Mouse (Mus musculus) hindbrain, embryonic 14.5 days (tissue): ENCODE data around the gene Nek8. TPM values are rescaled to one million over a fixed set of nuclear protein-coding genes. Genes with fewer than 3 reads are reported as not detected.

Experiments
- ATAC-seq: fragments of 200-750 bp; cut with Nextera tagmentation; 2 replicates; pipeline ENCODE4 v1.8.0; 2017; ENCODE audit warnings: moderate number of reproducible peaks, mild to moderate bottlenecking, moderate TSS enrichment, moderate library complexity; ENCODE audit not compliant: low FRiP score
- DNase-seq: peaks from one replicate; pipeline ENCODE4 v3.0.0-alpha.2; 2015; ENCODE audit warnings: low spot score
- H3K27ac ChIP-seq: fragments of 300-500 bp; sonication (generic); 2 replicates; pipeline ENCODE4 v1.5.1; 2014; ENCODE audit warnings: mild to moderate bottlenecking, moderate library complexity
- H3K27me3 ChIP-seq: fragments of 300-500 bp; sonication (generic); 2 replicates; pipeline ENCODE4 v1.6.1; 2014; ENCODE audit warnings: mild to moderate bottlenecking, low read length, mixed read lengths; ENCODE audit not compliant: control insufficient read depth, insufficient read depth
- H3K36me3 ChIP-seq: fragments of 300-500 bp; sonication (generic); replicated peaks from 2 replicates; pipeline ENCODE4 v1.6.1; 2014; ENCODE audit not compliant: control insufficient read depth, insufficient read depth
- H3K4me1 ChIP-seq: fragments of 300-500 bp; sonication (generic); replicated peaks from 2 replicates; pipeline ENCODE4 v1.6.1; 2014; ENCODE audit warnings: antibody characterized with exemption, low read length, mixed read lengths; ENCODE audit not compliant: control insufficient read depth, insufficient read depth
- H3K4me2 ChIP-seq: fragments of 300-500 bp; sonication (generic); replicated peaks from 2 replicates; pipeline ENCODE4 v1.6.1; 2014; ENCODE audit warnings: mild to moderate bottlenecking, moderate library complexity
- H3K4me3 ChIP-seq: fragments of 300-500 bp; sonication (generic); replicated peaks from 2 replicates; pipeline ENCODE4 v1.5.1; 2014; ENCODE audit warnings: mild to moderate bottlenecking, low read length
- H3K9ac ChIP-seq: fragments of 300-500 bp; sonication (generic); 2 replicates; pipeline ENCODE4 v1.6.1; 2014
- H3K9me3 ChIP-seq: fragments of 300-500 bp; sonication (generic); 2 replicates; pipeline ENCODE4 v1.6.1; 2016; ENCODE audit warnings: low read length; ENCODE audit not compliant: control insufficient read depth
- WGBS: fragments of 180-500 bp; shearing (Covaris S2); extraction: QIAGEN DNeasy Blood & Tissue Kit; methylation state at CpG from one replicate; pipeline ENCODE4 v1.1.7; 2014; 5-methylcytosine and 5-hydroxymethylcytosine counted together
- polyA plus RNA-seq: library from polyadenylated mRNA; unstranded; fragments of >200 nt; fragmentation: Nextera tagmentation; extraction: Ambion mirVana; gene quantifications from 2 replicates; pipeline ENCODE4 v1.2.1, GENCODE M21; 2014

Gene Nek8
- polyA plus RNA-seq, 1 experiment from 2014 or later, result 6.0 TPM

DNA sequence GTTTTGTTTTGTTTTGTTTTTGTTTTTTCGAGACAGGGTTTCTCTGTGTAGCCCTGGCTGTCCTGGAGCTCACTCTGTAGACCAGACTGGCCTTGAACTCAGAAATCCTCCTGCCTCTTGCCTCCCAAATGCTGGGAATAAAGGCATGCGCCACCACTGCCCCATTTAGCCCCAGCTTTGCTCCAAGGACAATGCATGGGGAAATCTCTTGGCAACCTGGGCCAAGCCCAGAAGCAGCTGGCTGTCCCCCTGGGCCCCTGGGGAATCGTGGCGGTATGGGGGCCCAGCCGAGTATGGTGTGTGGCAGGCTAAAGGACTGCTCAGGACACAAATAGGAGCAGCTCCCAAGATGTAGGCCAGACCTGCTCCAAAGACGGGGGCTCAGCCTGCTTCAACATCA lies 27.8 kb upstream of the Nek8 start:
- Histone ChIP-seq H3K9ac (no peak overlapping the region), H3K4me1 (no peaks in the 10 kb centered on the region), H3K4me3 (no peak overlapping the region), H3K9me3 (no peaks in the 10 kb centered on the region), H3K36me3 (peaks cover 57% of the 10 kb centered on the region), H3K4me2 (no peak overlapping the region), H3K27me3 (no peaks in the 10 kb centered on the region), H3K27ac (no peak overlapping the region)
- no peak for DNase-seq
- 68% methylated on average over 6 of the region's 6 CpGs for WGBS
- no peak for ATAC-seq

DNA sequence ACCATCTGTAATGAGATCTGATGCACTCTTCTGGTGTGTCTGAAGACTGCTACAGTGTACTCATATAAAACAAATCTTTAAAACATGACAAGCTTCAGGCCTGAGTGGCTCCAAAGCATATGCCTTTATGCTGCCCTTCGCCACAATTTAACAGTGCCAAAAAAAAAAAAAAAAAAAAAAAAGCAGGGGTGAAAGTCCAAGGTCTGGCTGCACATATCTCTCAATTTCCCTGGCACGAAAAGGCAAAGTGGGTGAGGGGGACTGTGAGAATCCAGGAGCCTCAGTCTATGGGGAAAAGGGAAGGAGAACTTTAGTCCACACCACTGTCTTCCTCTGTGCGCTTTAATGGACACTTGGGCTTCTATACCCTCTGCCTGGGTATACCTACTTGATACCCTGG lies 25.9 kb upstream of the Nek8 start:
- no peak overlapping the region for H3K4me2 ChIP-seq
- H3K27me3 ChIP-seq, result no peaks in the 10 kb centered on the region
- ATAC-seq, result no peak
- H3K36me3 ChIP-seq, result peaks cover 38% of the 10 kb centered on the region
- no peak overlapping the region for H3K9ac ChIP-seq
- H3K9me3 ChIP-seq, result no peaks in the 10 kb centered on the region
- H3K4me3 ChIP-seq, result no peak overlapping the region
- 92% methylated on average over 3 of the region's 3 CpGs for WGBS
- no peak for DNase-seq
- H3K27ac ChIP-seq, result no peak overlapping the region
- H3K4me1 ChIP-seq, result no peaks in the 10 kb centered on the region

DNA sequence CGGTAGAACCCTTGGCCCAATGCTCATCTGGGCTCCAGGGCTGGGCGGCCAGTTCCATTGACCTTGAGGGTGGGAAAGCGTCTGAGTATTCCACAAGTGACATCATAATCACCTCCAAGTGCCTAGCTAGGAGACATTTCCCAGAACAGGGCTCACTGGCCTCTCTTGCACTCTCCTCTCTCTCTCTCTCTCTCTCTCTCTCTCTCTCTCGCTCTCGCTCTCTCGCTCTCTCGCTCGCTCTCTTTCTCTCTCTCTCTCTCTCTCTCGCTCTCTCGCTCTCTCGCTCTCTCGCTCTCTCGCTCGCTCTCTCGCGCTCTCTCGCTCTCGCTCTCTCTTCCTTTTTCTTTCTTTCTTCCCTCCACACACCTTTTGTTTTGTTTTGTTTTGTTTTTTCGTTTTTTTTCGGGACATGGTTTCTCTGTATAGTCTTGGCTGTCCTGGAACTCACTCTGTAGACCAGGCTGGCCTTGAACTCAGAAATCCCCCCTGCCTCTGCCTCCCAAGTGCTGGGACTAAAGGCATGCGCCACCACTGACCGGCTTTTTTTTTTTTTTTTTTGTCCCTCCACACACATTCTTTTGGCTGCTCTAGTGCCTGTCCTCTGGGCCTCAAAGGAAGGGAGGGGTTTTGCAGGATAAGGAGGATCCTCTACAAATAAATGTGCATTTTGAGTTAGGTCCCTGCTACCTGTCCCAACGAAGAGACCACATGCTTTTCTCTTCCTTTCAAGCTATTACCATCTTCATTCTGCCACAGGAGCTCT lies 18.8 kb upstream of the Nek8 start:
- peak overlapping the region; percentile 43 for H3K4me2 ChIP-seq
- peaks cover 2% of the 10 kb centered on the region; the same call in 1 of the 2 replicates for H3K4me1 ChIP-seq
- 65% methylated on average over 23 of the region's 23 CpGs for WGBS
- no peak for DNase-seq
- peak overlapping the region; percentile 18 for H3K4me3 ChIP-seq
- no peak overlapping the region for H3K9ac ChIP-seq
- ATAC-seq, result no peak
- no peaks in the 10 kb centered on the region for H3K27me3 ChIP-seq
- no peak overlapping the region for H3K27ac ChIP-seq
- no peaks in the 10 kb centered on the region for H3K9me3 ChIP-seq
- peaks cover 34% of the 10 kb centered on the region for H3K36me3 ChIP-seq

DNA sequence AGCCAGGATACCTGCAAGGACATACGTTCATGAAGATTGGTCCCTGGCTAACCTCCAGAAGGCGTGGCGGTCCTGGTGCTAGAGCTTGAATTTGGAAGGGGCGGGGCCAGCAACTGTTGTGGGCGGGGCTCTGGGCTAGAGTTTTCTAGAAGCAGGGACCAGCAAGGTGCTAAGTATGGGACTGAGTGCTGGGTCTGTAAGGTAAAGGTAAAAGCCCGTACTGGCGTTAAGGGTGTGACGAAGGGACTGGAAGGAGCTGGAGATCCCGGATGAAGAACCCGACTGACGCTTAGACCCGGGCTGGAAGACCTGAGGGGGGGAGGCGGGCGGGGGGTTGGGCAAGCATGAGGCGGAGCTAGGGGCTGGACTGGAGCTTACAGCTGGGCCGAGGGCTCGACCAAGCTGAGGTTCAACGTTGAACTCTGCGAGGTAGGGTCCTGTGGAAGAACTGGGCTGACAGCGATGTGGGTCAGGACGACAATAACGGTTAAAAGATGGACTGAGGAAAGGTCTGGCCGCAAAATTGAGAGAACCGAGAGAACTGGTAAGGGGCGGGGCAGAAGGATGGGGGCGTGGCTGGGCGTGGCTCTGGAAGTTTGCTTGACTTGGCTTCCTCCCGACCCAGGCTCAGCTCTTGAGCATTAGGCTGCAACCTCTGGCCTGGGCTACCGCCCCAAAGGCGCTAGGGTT lies 18.1 kb upstream of the Nek8 start:
- Histone ChIP-seq H3K4me3 (peak overlapping the region; percentile 18), H3K4me2 (peak overlapping the region; percentile 43), H3K4me1 (peaks cover 10% of the 10 kb centered on the region), H3K9ac (no peak overlapping the region), H3K27ac (no peak overlapping the region), H3K36me3 (peaks cover 36% of the 10 kb centered on the region), H3K9me3 (no peaks in the 10 kb centered on the region), H3K27me3 (no peaks in the 10 kb centered on the region)
- 4% methylated on average over 30 of the region's 30 CpGs for WGBS
- DNase-seq (no peak), ATAC-seq (peak; percentile 45; the same call in 1 of the 2 replicates)

DNA sequence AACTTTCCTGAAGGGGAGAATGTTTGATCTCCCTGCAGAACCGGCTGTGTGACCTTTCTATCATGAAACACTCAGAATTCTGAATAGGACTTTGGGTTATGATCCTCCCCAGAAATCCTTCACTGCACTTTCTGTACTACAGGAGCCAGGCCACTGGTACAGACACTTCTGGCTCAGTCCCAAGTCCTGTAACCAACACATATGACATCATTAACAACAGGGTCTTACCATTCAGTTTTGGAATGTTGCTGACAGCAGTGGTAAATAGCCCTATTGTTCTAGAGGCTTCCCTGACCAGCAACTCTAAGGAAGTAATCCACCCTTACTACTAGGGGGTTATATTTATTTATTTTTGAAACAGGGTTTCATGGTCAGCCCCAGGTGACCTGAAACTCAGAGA lies 16.6 kb upstream of the Nek8 start, which contains the start of gene Proca1:
Gene Proca1, plus strand, starts transcription at position 280 of the 400 bp plus-strand sequence.
- H3K27me3 ChIP-seq, result no peaks in the 10 kb centered on the region
- ATAC-seq (no peak), DNase-seq (no peak)
- H3K4me3 ChIP-seq, result no peak within 1 kb of the TSS; the same call in 1 of the 2 replicates
- H3K4me2 ChIP-seq, result peak within 1 kb of the TSS; percentile 43
- WGBS, result 91% methylated on average over 1 of the region's 1 CpGs
- H3K4me1 ChIP-seq, result peaks cover 10% of the 10 kb centered on the region
- H3K36me3 ChIP-seq, result peaks cover 36% of the 10 kb centered on the region
- H3K9me3 ChIP-seq, result no peaks in the 10 kb centered on the region
- no peak within 1 kb of the TSS for H3K9ac ChIP-seq
- H3K27ac ChIP-seq, result no peak within 1 kb of the TSS

DNA sequence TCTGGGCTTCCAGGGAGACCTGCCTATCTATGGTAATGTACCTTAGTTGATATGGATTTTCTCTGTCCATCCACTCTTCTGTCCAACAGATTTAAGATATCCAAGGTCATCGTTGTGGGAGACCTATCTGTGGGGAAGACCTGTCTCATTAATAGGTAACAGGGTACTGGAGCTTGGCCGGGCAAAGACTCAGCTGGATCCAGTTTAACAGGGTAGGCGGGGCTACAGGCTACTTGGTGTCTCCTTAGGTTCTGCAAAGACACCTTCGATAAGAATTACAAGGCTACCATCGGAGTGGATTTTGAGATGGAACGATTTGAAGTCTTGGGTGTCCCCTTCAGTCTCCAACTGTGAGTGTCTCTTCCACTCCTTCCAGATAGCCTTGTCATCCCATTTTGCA lies 13.6 kb upstream of the Nek8 start:
- peak overlapping the region; percentile 73; the same call in 1 of the 2 replicates for H3K4me3 ChIP-seq
- WGBS, result 74% methylated on average over 6 of the region's 6 CpGs
- H3K9ac ChIP-seq, result peak overlapping the region; percentile 83; the same call in 1 of the 2 replicates
- no peaks in the 10 kb centered on the region for H3K27me3 ChIP-seq
- DNase-seq, result no peak
- H3K4me2 ChIP-seq, result peak overlapping the region; percentile 60
- no peak for ATAC-seq
- no peaks in the 10 kb centered on the region for H3K9me3 ChIP-seq
- H3K36me3 ChIP-seq, result peaks cover 36% of the 10 kb centered on the region
- H3K27ac ChIP-seq, result peak overlapping the region; percentile 91
- H3K4me1 ChIP-seq, result peaks cover 10% of the 10 kb centered on the region

DNA sequence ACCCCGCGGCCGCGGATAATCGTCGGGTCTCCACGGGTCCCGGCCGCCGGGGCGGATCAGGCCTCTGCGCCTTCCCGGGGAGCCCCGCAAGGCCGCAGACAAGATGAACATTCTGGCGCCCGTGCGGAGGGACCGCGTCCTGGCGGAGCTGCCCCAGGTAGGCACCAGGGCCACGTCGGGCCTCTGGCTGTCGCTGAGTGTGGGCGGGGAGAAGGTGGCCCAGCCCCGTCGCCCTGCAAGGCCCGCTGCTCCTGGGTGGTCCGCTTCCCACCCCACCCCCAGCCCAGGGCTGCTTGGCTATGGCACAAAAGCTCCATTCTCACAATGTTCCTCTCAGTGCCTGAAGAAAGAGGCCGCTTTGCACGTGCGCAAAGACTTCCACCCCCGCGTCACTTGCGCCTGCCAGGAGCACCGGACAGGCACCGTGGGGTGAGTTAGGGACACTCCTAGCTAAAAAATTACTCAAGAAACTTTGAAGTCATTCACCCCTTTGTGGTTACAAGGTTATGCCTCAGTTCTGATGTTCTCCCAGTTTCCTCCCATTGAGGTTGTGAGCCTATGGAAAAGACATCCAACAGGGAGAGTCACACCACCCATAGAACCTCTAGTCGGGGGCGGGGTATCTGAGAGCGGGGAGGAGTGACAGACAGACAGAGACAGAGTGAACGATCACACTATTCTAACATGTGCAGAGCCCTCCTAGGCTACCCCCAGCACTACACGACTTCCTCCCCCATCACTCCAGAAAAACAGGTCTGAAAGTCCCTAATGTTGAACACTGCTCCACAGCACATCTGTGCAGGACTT lies 13.0 kb upstream of the Nek8 start:
- Histone ChIP-seq H3K4me1 (peaks cover 8% of the 10 kb centered on the region), H3K27ac (peak overlapping the region; percentile 91), H3K4me2 (peak overlapping the region; percentile 60), H3K27me3 (no peaks in the 10 kb centered on the region), H3K36me3 (peaks cover 36% of the 10 kb centered on the region), H3K9ac (peak overlapping the region; percentile 83), H3K9me3 (no peaks in the 10 kb centered on the region), H3K4me3 (peak overlapping the region; percentile 73)
- WGBS, result under 1% methylated on average over 42 of the region's 42 CpGs
- DNase-seq, result peak; percentile 76
- peak; percentile 73 for ATAC-seq

DNA sequence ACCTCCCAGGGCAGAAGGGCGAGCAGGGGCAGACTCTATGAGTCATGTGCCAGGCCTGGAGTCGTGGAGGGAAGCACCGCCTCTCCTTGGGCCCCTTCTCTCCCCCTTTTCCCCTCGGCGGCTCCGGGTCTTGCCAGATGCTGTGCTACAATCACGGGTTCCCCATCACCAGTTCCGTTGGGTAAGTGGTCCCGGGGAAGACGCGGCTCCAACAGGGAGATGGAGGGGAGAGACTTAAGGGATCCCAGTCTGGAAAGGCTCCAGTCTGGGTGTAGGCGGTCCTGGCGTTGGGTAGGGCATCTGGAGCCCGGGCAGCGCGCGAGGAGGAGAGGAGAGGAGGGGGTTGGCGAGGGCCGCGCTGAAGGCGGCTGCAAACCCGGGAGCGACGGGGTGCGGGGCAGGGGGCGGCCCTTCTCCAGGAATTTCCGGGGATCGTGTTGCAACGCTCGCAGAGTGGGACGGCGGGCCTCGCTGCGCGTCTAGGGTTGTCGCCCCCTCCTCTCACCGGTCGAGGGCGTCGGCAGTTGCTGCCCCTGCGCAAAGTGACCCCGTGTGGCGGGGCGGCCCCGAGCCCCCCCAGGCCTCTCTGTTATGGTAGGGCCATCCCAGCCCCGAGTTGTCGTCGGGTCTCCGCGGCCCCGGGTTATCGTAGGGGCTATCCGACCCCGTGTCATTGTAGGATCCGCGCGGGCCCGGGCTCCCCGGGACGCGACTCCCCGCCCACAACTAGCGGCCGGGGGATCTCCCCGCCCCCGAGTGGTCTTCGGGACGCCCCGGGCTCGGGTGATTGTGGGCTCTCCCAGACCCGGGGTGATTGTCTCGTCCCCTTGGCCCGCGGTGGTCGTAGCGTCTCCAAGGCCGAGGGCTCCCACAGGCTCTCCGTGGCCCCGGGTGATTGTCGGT lies 12.1 kb upstream of the Nek8 start, which contains the start of gene Rab34:
Gene Rab34, plus strand, starts transcription at position 100 of the 903 bp plus-strand sequence.
- Histone ChIP-seq H3K4me2 (peak within 1 kb of the TSS; percentile 60), H3K9ac (peak within 1 kb of the TSS; percentile 83), H3K36me3 (peaks cover 31% of the 10 kb centered on the region), H3K4me3 (peak within 1 kb of the TSS; percentile 73), H3K4me1 (peaks cover 15% of the 10 kb centered on the region), H3K27me3 (no peaks in the 10 kb centered on the region), H3K27ac (peak within 1 kb of the TSS; percentile 91), H3K9me3 (no peaks in the 10 kb centered on the region)
- DNase-seq (peak; percentile 69), ATAC-seq (peak; percentile 70)
- under 1% methylated on average over 77 of the region's 80 CpGs for WGBS
